Mouse (Mus musculus) lung, embryonic 16.5 days (tissue): ENCODE data around the gene Inpp5b. TPM values are rescaled to one million over a fixed set of nuclear protein-coding genes. Genes with fewer than 3 reads are reported as not detected.
A peak's percentile ranks its signal among the peaks of the same experiment; 100 is the strongest.
"Not testable (repeated sequence)": the region's sequence is repeated elsewhere in the genome, so short reads cannot be mapped to it uniquely, and the experiment has no call there.

ENCODE experiments used
- ATAC-seq: fragments of 200-750 bp; cut with Nextera tagmentation; 2 replicates; pipeline ENCODE4 v1.8.0; 2017; ENCODE audit warnings: low read depth, mild to moderate bottlenecking, moderate library complexity
- H3K27ac ChIP-seq: fragments of 300-500 bp; sonication (generic); 2 replicates; pipeline ENCODE4 v1.5.1; 2014; ENCODE audit warnings: mild to moderate bottlenecking, control low read depth, low read length
- H3K27me3 ChIP-seq: fragments of 300-500 bp; sonication (generic); 2 replicates; pipeline ENCODE4 v1.6.1; 2014; ENCODE audit warnings: low read depth, low read length, mixed read lengths; ENCODE audit not compliant: control insufficient read depth, insufficient read depth
- H3K36me3 ChIP-seq: fragments of 300-500 bp; sonication (generic); 2 replicates; pipeline ENCODE4 v1.6.1; 2014; ENCODE audit warnings: low read length; ENCODE audit not compliant: control insufficient read depth, insufficient read depth
- H3K4me1 ChIP-seq: fragments of 300-500 bp; sonication (generic); replicated peaks from 2 replicates; pipeline ENCODE4 v1.6.1; 2014; ENCODE audit warnings: low read length, mixed read lengths; ENCODE audit not compliant: control insufficient read depth, insufficient read depth
- H3K4me2 ChIP-seq: fragments of 300-500 bp; sonication (generic); 2 replicates; pipeline ENCODE4 v1.6.1; 2014; ENCODE audit warnings: low read depth, low read length, control low read depth
- H3K4me3 ChIP-seq: fragments of 300-500 bp; sonication (generic); 2 replicates; pipeline ENCODE4 v1.5.1; 2014; ENCODE audit warnings: mild to moderate bottlenecking, low read length, control low read depth
- H3K9ac ChIP-seq: fragments of 300-500 bp; sonication (generic); 2 replicates; pipeline ENCODE4 v1.6.1; 2014; ENCODE audit warnings: low read length, control low read depth
- H3K9me3 ChIP-seq: fragments of 300-500 bp; sonication (generic); 2 replicates; pipeline ENCODE4 v1.6.1; 2016; ENCODE audit warnings: low read length; ENCODE audit not compliant: control insufficient read depth
- WGBS: fragments of 180-500 bp; shearing (Covaris S2); extraction: QIAGEN DNeasy Blood & Tissue Kit; methylation state at CpG from one replicate; pipeline ENCODE4 v1.1.7; 2014; 5-methylcytosine and 5-hydroxymethylcytosine counted together
- polyA plus RNA-seq: library from polyadenylated mRNA; unstranded; fragments of >200 nt; fragmentation: Nextera tagmentation; extraction: Ambion mirVana; gene quantifications from 2 replicates; pipeline ENCODE4 v1.2.1, GENCODE M21; 2015

The Inpp5b gene
- polyA plus RNA-seq, 1 experiment from 2014 or later: 36.0 TPM

DNA sequence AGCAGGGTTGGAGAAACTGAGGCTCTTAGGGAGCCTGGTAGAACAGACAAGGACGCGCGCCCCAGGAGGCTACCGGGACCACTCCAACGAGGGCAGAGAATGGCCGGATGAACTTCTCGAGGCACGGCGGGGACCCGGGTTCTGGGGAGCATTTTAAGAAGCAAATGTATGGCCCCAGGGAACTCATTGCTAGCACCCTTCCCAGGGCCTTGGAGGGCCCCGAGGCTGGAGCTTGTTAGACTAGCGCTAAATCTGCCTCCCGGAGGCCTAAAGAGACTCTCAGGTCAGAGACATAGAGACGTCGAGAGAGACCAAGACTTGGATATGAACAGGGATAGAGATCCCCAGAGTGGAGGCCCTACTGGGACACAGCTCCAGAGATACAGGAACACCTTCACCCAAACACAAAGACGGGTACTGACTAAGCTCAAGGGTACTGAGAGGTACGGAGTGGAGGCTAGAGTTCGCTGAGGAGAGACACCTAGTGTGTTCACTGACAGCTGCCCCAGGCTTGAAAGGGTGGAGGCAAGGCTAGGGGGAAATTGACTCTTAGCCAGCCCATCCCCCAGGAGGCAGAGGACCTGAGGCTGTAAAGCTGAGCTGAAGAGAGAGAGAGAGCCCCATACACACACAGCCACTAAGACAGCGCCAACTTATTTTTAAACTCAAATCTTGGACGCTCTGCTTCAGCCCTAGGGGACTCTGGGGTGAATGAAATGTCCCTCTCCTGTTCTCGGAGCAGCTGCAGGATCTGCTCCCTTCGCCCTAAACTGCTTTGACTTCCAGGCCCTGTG is 40.4 kb upstream of the Inpp5b start:
- WGBS: 3% methylated on average over 22 of the region's 22 CpGs
- H3K9me3 ChIP-seq: no peaks in the 10 kb centered on the region

DNA sequence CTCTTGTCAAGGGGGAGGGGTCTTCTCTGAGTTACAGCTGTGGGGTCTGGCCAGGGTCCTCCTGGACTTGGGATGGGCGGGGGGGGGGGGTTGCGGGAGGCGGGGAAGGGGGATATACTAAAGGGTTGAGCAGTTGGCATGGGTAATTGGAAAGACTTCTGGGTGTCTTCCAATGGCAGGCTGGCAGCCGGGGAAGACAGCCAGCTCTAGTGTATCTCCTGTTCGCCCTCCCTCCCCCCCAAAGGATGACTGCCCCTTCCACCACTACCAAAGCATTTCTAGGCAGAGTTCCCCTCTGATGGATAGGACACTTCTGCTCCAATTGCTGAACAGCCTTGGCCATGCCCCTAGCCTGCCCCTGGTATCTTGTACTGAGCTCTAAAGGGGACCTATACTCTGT is 39.7 kb upstream of the Inpp5b start:
- no peaks in the 10 kb centered on the region for H3K9me3 ChIP-seq
- no peak for ATAC-seq
- peaks cover 7% of the 10 kb centered on the region for H3K27me3 ChIP-seq
- peaks cover 39% of the 10 kb centered on the region for H3K4me1 ChIP-seq
- no peaks in the 10 kb centered on the region; the same call in 1 of the 2 replicates for H3K36me3 ChIP-seq
- peak overlapping the region; percentile 13; the same call in 1 of the 2 replicates for H3K9ac ChIP-seq
- H3K4me2 ChIP-seq: peak overlapping the region; percentile 91
- no peak overlapping the region for H3K27ac ChIP-seq
- 27% methylated on average over 4 of the region's 5 CpGs for WGBS
- H3K4me3 ChIP-seq: peak overlapping the region; percentile 84

More for the DNA sequence above, 40.4 kb upstream of the Inpp5b start:
- ATAC-seq: peak; percentile 18
- Histone ChIP-seq H3K36me3 (no peaks in the 10 kb centered on the region; the same call in 1 of the 2 replicates), H3K4me2 (peak overlapping the region; percentile 91), H3K27me3 (peaks cover 11% of the 10 kb centered on the region), H3K9ac (peak overlapping the region; percentile 85), H3K4me1 (peaks cover 39% of the 10 kb centered on the region), H3K4me3 (peak overlapping the region; percentile 84), H3K27ac (peak overlapping the region; percentile 88)

DNA sequence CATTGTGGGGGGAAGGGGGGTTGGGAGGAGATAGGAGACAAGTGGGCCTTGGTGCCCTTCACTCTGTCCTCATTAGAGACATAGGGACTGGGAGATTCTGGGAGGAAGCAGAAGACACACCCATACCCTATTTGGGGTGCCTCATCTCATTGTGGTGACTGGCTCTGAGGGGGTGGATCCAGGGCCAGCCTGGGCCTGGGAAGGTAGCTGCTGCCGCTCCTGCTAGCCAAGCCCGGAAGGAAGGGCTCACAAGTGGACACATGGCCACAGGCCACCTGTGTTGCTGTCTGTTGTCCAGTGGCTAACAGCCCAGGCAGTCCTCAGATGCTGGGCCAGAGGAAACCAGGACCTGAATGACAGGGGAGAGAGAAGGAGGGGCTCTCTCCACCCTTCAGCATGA is 38.2 kb upstream of the Inpp5b start:
- peak overlapping the region; percentile 35; the same call in 1 of the 2 replicates for H3K4me2 ChIP-seq
- H3K27me3 ChIP-seq: 0 out of 2 replicates have a peak, but pooled peaks cover 3% of the 10 kb centered on the region
- H3K9me3 ChIP-seq: no peaks in the 10 kb centered on the region
- H3K36me3 ChIP-seq: no peaks in the 10 kb centered on the region; the same call in 1 of the 2 replicates
- 0 out of 2 replicates have a peak overlapping the region, but pooled peaks have one; percentile 7 for H3K4me3 ChIP-seq
- no peak for ATAC-seq
- 28% methylated on average over 2 of the region's 2 CpGs for WGBS
- peak overlapping the region; percentile 5; the same call in 1 of the 2 replicates for H3K9ac ChIP-seq
- H3K4me1 ChIP-seq: peaks cover 41% of the 10 kb centered on the region
- peak overlapping the region; percentile 94 for H3K27ac ChIP-seq

DNA sequence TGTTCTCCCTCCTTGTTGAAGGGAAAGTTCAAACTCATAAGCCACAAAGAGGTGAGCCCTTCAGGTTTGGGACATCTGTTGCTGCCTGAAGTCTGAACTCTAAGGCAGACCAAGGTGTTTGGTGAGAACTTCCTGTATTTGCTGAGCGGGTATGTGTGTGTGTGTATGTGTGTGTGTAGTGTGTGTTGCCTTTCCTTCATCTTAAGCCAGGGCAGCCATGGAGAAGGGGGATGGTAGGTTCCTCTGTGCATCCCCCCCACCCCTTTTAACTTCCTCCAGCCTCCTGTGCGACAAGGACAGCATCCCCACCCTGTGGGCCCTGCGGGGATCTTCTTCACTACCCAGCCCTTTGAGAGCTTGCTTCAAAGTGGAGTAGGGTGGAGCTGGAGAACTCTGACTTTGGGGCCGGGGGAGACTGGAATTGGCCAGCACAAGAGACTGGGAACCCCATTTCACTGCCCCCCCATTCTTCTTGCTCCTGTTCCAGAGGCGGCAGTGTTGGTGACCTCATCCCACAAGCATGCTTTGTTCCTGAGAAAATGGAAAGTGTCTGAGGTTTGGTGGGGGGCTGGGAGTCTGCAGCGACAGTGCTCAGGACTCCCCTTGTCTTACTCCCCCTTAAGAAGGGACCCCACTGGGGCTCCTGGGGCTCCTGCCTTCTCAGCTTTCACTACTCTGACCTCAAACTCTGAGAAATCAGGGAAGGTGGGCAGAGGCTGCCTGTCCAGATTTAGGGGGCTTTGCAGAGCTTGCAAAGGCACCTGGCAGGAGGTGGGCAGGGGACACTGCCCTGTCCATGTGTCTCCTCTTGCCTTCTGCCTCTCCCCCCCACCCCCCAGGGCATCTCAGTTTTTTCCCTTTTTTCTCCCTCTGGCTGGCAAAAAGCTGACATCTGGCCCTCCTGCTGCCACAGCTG is 37.5 kb upstream of the Inpp5b start:
- no peak for ATAC-seq
- WGBS: 3% methylated on average over 6 of the region's 6 CpGs
- H3K4me3 ChIP-seq: 0 out of 2 replicates have a peak overlapping the region, but pooled peaks have one; percentile 7
- peak overlapping the region; percentile 35 for H3K4me2 ChIP-seq
- no peaks in the 10 kb centered on the region for H3K9me3 ChIP-seq
- H3K27ac ChIP-seq: peak overlapping the region; percentile 94
- peak overlapping the region; percentile 44 for H3K9ac ChIP-seq
- H3K36me3 ChIP-seq: no peaks in the 10 kb centered on the region; the same call in 1 of the 2 replicates
- H3K27me3 ChIP-seq: 0 out of 2 replicates have a peak, but pooled peaks cover 1% of the 10 kb centered on the region
- peaks cover 44% of the 10 kb centered on the region for H3K4me1 ChIP-seq

DNA sequence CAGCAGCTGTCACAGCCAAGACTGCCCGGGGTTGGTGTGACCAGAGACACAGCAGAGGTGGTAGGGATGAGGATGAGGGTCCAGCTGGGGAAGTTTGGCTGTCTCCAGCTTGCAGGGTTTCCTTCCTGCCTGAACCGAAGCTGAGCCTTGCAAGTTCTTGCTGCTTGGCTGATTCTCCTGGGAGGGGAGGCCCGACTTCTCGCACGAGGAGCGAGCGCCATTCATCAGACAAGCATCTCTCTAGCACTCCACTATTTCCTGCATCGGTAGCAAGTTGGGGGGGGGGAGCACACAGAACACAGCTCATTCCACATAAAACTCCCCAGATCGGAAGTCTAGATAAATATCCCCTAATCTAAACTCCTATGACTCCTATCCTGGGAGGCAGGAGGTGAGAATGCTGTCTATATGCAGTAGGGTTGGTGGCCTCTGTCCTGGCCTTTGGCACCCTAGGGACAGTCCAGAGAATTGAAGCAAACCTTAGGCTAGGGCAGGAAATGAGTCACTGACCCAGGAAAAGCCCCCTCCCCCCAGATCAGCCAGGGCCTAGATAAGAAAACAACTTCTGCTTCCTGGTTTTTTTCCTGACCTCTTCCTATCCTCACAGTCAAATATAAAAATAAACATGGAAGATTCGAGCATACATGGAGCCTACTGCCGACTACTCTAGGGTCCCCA is 36.7 kb upstream of the Inpp5b start:
- WGBS: 5% methylated on average over 11 of the region's 11 CpGs
- peaks cover 47% of the 10 kb centered on the region for H3K4me1 ChIP-seq
- H3K27ac ChIP-seq: peak overlapping the region; percentile 94
- H3K9me3 ChIP-seq: no peaks in the 10 kb centered on the region
- H3K9ac ChIP-seq: peak overlapping the region; percentile 44
- peak overlapping the region; percentile 35 for H3K4me2 ChIP-seq
- no peaks in the 10 kb centered on the region for H3K27me3 ChIP-seq
- peak; percentile 29; the same call in 1 of the 2 replicates for ATAC-seq
- H3K4me3 ChIP-seq: no peak overlapping the region
- no peaks in the 10 kb centered on the region; the same call in 1 of the 2 replicates for H3K36me3 ChIP-seq

DNA sequence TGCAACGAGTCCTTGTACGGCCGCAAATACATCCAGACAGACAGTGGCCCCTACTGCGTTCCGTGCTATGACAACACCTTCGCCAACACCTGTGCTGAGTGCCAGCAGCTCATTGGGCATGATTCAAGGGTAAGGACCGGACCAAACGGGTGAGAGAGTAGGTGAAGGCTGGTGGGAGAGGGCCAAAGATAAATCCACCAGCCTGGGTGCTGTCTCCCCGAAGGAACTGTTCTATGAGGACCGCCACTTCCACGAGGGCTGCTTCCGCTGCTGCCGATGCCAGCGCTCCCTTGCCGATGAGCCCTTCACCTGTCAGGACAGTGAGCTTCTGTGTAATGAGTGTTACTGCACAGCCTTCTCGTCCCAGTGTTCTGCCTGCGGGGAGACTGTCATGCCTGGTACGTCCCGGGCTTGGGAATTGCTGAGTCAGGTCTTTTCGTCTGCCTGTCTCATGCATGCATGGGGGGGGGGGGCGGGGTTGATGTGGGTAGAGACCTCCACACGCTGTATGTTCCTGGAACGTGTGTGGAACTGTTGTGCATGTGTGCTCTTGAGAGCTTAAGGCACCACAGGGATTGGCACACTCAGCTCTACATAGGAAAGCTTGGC is 35.9 kb upstream of the Inpp5b start:
- no peaks in the 10 kb centered on the region; the same call in 1 of the 2 replicates for H3K36me3 ChIP-seq
- ATAC-seq: no peak
- no peaks in the 10 kb centered on the region for H3K9me3 ChIP-seq
- H3K9ac ChIP-seq: peak overlapping the region; percentile 1; the same call in 1 of the 2 replicates
- H3K27ac ChIP-seq: peak overlapping the region; percentile 94
- peak overlapping the region; percentile 12; the same call in 1 of the 2 replicates for H3K4me2 ChIP-seq
- H3K4me3 ChIP-seq: no peak overlapping the region
- no peaks in the 10 kb centered on the region for H3K27me3 ChIP-seq
- WGBS: 81% methylated on average over 23 of the region's 23 CpGs
- peaks cover 49% of the 10 kb centered on the region for H3K4me1 ChIP-seq

DNA sequence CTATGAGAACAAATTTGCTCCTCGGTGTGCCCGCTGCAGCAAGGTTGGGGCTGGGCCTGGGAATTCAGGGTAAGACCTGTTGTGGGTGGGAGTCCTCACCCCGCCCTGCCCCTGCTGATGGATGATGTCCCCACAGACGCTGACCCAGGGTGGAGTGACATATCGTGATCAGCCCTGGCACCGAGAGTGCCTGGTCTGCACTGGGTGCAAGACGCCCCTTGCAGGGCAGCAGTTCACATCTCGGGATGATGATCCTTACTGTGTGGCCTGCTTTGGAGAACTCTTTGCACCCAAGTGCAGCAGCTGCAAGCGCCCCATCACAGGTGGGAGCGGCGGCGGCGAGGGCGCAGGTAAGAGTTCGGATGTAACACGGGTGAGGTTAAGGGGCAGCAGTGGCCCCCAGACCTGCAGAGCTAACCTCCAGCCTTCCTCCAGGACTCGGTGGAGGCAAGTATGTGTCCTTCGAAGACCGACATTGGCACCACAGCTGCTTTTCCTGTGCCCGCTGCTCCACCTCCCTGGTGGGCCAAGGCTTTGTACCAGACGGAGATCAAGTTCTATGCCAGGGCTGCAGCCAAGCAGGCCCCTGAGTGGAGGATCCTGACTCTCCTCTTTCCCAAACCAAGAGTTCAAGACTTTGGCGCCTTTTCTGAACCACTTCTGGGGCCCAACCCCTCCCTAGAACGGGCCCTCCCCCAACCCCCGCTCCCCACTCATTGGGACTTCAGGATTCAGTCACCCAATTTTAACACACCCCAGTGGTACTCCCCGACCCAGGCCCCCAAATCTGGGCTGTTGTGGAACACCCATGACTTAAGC is 34.1 kb upstream of the Inpp5b start:
- Histone ChIP-seq H3K27ac (peak overlapping the region; percentile 27), H3K4me1 (peaks cover 43% of the 10 kb centered on the region)
- H3K9me3 ChIP-seq, H3K27me3 ChIP-seq, H3K36me3 ChIP-seq, H3K9ac ChIP-seq, ATAC-seq, H3K4me3 ChIP-seq, H3K4me2 ChIP-seq: not testable (repeated sequence)
- WGBS: 83% methylated on average over 25 of the region's 25 CpGs

DNA sequence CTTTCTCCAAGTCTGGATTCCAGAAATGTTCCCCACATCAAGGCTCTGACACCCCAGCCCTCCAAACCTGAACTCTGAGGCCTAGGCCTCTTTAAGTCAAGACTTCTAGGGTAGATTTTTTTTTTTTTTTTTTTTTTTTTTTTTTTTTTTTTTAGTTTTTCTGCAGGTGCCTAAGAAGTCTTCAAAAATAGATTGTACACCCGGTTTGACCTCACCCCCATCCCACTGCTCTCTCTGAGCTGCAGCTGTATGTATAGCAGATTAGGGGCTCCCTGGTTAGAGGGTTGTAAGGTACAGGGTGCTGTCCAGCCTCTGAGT is 33.5 kb upstream of the Inpp5b start:
- 8% methylated on average over 1 of the region's 1 CpGs for WGBS
- peak overlapping the region; percentile 46 for H3K4me3 ChIP-seq
- H3K27ac ChIP-seq: peak overlapping the region; percentile 96

More for the DNA sequence above, 33.5 kb upstream of the Inpp5b start:
- ATAC-seq, H3K36me3 ChIP-seq, H3K27me3 ChIP-seq, H3K9me3 ChIP-seq: not testable (repeated sequence)
- Histone ChIP-seq H3K4me1 (peaks cover 42% of the 10 kb centered on the region), H3K4me2 (peak overlapping the region; percentile 69), H3K9ac (peak overlapping the region; percentile 65; the same call in 1 of the 2 replicates)
